Mouse (Mus musculus) right cerebral cortex, postnatal 36 days (tissue): ENCODE data around the gene Rcan1.
"Not testable (repeated sequence)": the region's sequence is repeated elsewhere in the genome, so short reads cannot be mapped to it uniquely, and the experiment has no call there.

Source experiments
- DNase-seq, 2 experiments: peaks; one replicate each; pipeline ENCODE4 v3.0.0; 2022; ENCODE audit warnings: low spot score in 2 of 2, mixed read lengths in 1 of 2

Rcan1 gene

DNA sequence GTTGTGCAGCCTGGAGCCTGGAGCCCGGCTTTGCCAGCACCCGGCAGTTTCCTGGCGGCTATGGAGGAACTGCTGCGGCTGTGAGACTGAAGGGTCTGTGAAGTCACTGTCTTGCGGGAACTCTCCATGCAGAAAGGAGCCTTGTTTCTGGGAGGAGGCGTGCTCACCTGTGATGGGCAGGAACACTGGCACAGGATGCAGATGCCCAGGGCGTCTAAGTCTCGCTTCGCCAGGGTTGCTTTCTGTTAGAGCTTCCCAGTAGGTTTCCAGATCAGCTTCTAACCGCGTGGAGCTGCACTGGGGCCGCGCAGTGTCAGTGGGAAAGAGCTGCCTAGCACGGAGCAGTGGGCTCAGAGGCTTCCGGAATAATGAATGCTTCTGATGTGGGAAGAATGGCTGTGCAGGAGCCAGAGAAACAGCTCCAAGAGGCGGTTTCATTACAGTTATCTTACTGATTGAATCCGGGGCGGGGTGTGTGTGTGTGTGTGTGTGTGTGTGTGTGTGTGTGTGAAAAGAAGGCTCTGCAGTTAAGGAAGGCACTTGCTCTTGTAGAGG lies 35.2 kb downstream of the Rcan1 start:
- no peak for DNase-seq

GRCm38 (mm10) chr16:92433176-92433575 lies 37.5 kb downstream of the Rcan1 start:
- DNase-seq = no peak

DNA sequence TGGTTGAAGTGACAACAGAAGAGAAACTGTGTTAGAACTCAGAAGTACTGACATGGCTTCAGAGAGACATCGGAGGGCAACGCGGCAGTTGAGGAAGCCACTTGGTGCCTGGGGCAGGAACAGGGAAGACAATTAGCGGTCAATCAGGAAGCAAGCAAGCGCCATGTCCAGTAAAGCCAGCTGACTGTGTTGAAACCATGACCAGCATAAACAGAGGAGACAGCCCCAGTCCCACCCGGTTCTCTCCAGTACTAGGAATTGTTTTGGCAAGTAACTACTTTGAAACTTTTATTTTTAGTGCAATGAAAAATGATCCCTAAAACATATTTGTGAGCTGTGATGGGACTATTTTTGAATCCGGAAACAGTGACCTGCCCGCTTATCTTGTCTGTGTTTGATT lies 39.9 kb downstream of the Rcan1 start:
- DNase-seq = no peak

GRCm38 (mm10) chr16:92428197-92428950 lies 42.3 kb downstream of the Rcan1 start:
- DNase-seq = no peak

DNA sequence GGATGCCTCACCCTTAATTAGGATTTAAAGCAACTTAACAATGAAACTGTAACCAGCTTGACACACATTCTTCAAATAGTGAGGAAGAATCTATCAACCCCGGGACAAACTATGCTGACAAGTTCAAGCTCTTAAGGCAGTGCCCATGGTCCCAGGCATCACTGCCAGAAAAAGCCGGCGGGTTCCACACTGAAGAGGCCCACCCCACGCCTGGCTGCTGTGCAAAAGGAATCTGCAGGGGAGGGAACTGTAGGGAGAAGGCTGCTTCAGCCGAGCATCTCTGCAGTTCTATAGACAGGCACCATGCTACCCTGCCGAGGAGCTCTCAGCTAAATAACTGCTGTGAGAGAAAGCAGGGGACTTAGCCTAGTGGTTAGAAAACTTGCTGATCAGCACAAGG lies 44.0 kb downstream of the Rcan1 start:
- DNase-seq = no peak

- DNase-seq = no peak
These were observed 44.8 kb downstream of the Rcan1 start for GRCm38 (mm10) chr16:92425875-92426274.

- DNase-seq = no peak
These were observed 47.3 kb downstream of the Rcan1 start for GRCm38 (mm10) chr16:92423363-92423762.

GRCm38 (mm10) chr16:92422435-92423362 lies 48.0 kb downstream of the Rcan1 start:
- no peak for DNase-seq

- no peak for DNase-seq
These were observed 49.3 kb downstream of the Rcan1 start for GRCm38 (mm10) chr16:92421147-92421934.

DNA sequence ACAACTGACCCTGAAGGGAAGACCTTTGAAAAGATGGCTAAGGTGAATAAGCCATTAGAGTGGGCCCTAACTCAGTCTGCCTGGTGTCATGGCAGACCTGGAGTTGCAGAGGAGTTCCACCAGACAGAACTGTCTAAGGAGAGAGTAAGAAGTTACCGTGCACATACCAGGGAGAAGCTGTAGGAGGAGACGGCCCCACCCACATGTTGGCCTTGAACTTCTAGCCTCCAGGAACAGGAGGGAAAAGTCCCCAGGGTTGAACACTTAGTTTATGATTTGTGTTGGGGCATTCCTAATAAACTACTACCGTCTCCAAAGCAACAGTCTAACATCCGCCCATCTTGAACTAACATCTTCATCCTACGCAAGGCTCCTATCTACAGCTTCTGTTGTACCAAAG lies 50.0 kb downstream of the Rcan1 start:
- DNase-seq = no peak

DNA sequence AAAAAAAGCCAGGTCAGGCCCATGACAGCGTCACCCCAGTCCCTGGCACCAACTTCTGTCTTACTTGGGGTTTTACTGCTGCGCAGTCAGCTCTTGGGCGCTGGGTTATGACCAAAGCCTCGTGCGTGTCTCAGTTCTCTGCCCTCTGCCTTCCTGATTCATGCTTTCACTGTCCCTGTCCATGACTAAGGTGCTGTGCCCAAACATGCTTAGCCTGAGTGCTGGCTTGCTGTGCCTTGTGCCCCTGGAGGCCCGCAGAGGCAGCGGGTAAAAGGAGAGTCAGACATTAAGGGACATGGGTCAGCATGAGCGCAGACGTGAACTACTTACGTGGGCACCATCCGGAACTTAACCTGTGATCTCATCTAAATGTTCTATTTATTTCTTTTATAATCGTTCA lies 51.6 kb downstream of the Rcan1 start:
- no peak for DNase-seq

DNA sequence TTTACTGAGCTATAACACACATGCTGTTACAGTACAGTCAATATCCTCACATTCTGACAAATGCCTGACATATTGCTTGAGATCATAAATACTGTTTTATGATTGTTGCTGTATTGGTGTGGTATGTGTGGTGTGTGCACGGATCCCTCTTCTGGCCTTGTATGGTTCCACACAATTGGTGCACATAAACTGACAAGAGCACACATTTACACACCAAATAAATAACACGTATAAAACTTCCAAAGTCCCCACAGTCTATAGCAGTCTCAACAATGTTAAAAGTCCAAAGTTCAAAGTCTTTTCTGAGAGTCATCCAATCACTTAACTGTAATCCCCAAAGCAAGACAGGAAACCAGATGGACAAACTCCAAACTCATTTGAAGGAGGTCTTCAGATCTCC lies 53.4 kb downstream of the Rcan1 start:
- no peak for DNase-seq

DNA sequence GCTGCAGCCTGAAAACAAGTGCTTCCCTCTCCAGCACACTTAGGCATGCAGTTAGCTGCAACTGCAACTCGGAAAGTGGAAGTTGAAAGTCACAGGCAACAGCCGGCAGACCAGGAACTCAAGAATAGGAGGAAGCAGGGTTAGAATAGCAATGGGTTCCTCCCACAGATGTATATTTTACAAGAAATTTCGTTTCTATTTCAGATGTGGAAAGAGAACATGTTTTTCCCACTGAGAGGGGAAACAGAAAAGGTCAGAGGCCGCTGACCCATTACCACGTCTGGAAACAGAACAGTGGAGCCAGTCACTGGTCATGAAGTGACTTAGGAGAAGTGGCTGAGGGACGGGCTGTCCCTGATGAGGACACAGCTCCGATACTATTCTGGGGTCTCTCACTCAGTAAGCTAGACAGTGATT lies 55.0 kb downstream of the Rcan1 start:
- no peak for DNase-seq

DNA sequence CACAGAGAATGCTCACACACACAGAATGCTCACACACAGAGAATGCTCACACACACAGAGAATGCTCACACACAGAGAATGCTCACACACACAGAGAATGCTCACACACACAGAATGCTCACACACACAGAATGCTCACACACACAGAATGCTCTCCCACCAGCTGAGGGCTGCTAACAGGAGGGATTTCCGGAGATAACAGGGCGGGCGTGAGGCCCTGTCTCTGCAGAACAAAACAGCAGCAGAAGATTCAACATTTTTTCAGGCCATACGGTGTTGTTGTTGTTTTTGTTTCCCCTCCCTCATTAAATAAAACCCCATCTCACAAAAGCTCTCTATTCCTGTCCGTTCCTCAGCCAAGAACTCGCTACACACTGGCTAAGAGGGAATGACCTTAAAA lies 55.6 kb downstream of the Rcan1 start:
- not testable (repeated sequence) for DNase-seq

DNA sequence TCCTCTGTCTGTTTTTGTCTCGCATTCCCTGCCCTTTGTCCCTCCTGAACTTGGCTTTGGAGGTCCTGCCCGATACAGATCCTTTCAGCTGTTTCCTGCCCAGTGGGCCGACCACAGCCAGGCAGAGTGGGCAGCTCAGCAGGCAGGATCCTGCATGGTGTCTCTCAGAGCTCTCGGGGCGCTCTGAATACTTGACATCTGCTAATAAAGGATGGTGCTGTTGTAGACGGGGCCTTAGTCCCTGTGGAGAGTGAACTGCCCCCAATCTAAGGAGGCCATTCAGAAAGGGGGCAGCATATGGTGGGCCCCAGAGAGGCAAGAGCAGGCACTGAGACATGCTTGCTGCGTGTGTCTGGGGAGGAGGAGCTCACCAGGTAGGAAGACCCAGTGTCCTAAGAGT lies 57.8 kb downstream of the Rcan1 start:
- DNase-seq = no peak

- no peak for DNase-seq
These were observed 58.5 kb downstream of the Rcan1 start for GRCm38 (mm10) chr16:92411981-92412706.

DNA sequence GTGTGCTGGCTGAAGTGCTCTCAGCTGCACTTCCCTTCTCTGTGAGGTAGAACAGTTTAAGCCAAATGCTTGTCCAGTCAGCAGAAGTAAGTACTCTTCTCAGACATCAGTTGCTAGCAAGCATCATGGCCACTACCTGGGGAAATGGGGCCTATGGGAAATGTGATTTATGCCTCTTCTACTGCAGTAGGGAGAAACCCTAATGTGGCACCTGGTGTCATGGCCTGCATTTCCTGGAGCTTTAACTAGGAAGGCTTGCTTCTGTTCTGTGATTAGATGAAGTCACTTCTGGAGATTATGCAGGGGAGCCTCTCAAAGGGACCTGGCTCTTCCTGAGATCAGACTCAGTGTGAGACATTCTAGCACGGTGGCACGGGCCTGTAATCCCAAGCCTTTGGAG lies 60.3 kb downstream of the Rcan1 start:
- DNase-seq = no peak

DNA sequence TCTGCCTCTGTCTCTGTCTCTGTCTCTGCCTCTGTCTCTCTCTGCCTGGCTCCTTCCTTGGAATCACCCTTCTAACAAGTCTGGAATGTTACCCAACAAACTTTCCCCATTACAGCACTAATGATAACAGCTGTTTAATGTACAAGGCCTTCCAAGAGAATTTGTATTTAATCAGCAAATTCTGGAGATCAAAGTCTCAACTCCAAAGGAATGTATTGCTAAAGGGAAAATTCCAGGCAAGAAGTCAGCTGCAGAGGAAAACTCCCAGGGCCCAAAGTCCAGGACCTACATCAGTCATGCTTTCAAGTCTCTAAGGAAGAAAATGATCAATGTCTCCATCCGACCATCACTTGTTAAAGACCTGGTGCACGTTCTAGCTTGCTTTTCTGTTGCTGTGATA lies 62.8 kb downstream of the Rcan1 start:
- DNase-seq = no peak

DNA sequence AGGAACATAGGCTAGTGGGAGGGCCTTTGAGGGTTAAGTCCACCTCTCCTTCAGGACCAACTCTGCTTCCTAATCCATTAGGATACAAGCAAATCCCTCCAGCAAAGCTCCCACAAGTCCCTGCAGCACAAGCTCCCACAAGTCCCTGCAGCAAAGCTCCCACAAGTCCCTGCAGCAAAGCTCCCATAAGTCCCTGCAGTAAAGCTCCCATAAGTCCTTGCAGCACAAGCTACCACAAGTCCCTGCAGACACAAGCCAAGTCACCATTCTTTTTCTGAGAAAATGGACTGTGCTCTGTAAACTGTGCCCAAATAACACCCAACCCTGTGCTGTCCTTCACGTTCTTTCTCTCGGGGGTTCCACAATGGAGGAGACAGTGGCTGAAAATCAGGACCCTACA lies 66.5 kb downstream of the Rcan1 start:
- DNase-seq = no peak

DNA sequence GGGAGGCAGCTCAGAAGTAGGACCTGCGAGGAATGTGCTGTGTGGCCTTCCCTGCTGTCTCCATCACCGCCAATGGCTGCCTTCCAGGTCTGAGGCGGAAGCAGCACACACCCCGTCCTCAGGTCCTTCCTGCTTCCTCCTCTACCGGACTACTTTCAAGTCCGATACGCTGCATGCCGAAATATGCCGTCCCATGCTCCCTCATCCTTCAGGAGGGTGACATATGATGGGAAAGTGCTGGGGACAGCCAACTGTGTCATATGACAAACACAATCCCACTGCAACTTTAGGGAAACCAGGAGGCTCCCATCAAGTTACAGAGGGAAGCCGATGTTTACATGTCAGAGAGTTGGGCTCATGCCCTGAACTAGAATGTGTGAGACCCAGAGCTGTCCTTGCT lies 67.6 kb downstream of the Rcan1 start:
- DNase-seq = no peak

DNA sequence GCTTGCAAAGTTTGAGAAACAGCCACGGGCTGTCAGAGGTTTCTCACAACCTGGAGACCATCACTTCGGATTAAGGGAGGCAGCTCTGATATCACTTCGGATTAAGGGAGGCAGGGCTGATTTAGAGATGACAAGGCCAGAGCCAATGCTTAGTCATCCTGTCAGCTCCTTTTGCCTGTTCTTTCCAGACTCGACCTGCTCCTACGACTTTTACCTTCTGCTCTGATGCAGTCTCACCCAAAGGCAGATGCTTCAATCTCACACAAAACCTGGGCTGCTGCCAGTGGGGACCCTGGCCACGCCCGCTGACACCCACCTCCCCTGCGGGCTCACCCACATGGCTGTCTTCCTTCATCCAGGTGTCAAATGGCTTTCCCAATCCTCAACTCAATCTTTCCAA lies 68.5 kb downstream of the Rcan1 start:
- DNase-seq = no peak
